Mouse (Mus musculus): ENCODE measurements around the gene Hirip3.
A peak's percentile ranks its signal among the peaks of the same experiment; 100 is the strongest.

Hirip3 gene

GRCm38 (mm10) chr7:126861429-126862130, at the start of gene Hirip3:
Gene Hirip3, plus strand, starts transcription at chr7:126861972.
- Histone ChIP-seq H3K4me3 (replicated peaks; ENCODE audit: low read length) (peak within 1 kb of the TSS; percentile 95), H3K27me3 (ENCODE audit: insufficient read depth, low read length) (no peaks in the 10 kb centered on the region), H3K4me1 (replicated peaks; ENCODE audit: low read depth, low read length) (peaks cover 85% of the 10 kb centered on the region), H3K9me3 (ENCODE audit: low read length) (peaks cover 6% of the 10 kb centered on the region), H3K36me3 (ENCODE audit: insufficient read depth, low read length) (peaks cover 83% of the 10 kb centered on the region)
- TF ChIP-seq CTCF (conservative IDR thresholded peaks at IDR 0.05; ENCODE audit: low read length), result no peak
- TF ChIP-seq POU5F1 (IDR thresholded peaks at IDR 0.05; ENCODE audit: borderline replicate concordance, low read length), result no peak
- TF ChIP-seq NANOG (IDR thresholded peaks at IDR 0.05; ENCODE audit: borderline replicate concordance, low read length), result no peak

GRCm38 (mm10) chr7:126815726-126816222, 46.0 kb upstream of the Hirip3 start:
- H3K4me1 ChIP-seq (replicated peaks; ENCODE audit: low read depth, low read length), result peaks cover 46% of the 10 kb centered on the region
- H3K4me3 ChIP-seq (replicated peaks; ENCODE audit: low read length), result no peak overlapping the region
- no peak for TF ChIP-seq NANOG (IDR thresholded peaks at IDR 0.05; ENCODE audit: borderline replicate concordance, low read length)
- TF ChIP-seq POU5F1 (IDR thresholded peaks at IDR 0.05; ENCODE audit: borderline replicate concordance, low read length), result no peak
- no peak for TF ChIP-seq CTCF (conservative IDR thresholded peaks at IDR 0.05; ENCODE audit: low read length)
- peaks cover 4% of the 10 kb centered on the region for H3K9me3 ChIP-seq (ENCODE audit: low read length)
- H3K36me3 ChIP-seq (ENCODE audit: insufficient read depth, low read length), result no peaks in the 10 kb centered on the region
- H3K27me3 ChIP-seq (ENCODE audit: insufficient read depth, low read length), result 0 out of 2 replicates have a peak, but pooled peaks cover 3% of the 10 kb centered on the region

DNA sequence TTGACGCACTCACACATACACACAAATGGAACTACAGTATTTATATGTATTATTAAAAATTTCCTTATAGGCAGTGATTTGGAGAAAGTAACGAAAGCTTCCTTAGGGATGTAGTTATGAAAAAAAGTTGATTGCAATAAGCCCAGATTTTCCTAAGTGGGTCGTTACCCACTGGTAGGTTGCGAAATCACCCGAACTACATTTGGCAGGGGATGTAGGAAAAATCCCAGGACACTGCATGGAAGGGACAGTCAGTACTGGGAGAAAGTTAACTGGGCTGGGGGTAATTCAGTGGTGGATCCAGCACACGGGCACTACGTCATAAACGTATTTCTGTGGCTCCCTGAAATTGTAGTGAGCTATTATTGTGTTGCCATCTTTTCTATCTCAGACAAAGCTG, 45.3 kb upstream of the Hirip3 start:
- 0 out of 2 replicates have a peak, but pooled peaks cover 3% of the 10 kb centered on the region for H3K27me3 ChIP-seq (ENCODE audit: insufficient read depth, low read length)
- no peak for TF ChIP-seq CTCF (conservative IDR thresholded peaks at IDR 0.05; ENCODE audit: low read length)
- TF ChIP-seq POU5F1 (IDR thresholded peaks at IDR 0.05; ENCODE audit: borderline replicate concordance, low read length), result no peak
- TF ChIP-seq NANOG (IDR thresholded peaks at IDR 0.05; ENCODE audit: borderline replicate concordance, low read length), result no peak

GRCm38 (mm10) chr7:126817595-126817994, 44.2 kb upstream of the Hirip3 start:
- H3K4me3 ChIP-seq (replicated peaks; ENCODE audit: low read length), result no peak overlapping the region
- H3K9me3 ChIP-seq (ENCODE audit: low read length), result peaks cover 4% of the 10 kb centered on the region
- no peak for TF ChIP-seq CTCF (conservative IDR thresholded peaks at IDR 0.05; ENCODE audit: low read length)
- H3K4me1 ChIP-seq (replicated peaks; ENCODE audit: low read depth, low read length), result peaks cover 46% of the 10 kb centered on the region
- no peaks in the 10 kb centered on the region for H3K36me3 ChIP-seq (ENCODE audit: insufficient read depth, low read length)
- H3K27me3 ChIP-seq (ENCODE audit: insufficient read depth, low read length), result peaks cover 8% of the 10 kb centered on the region; the same call in 1 of the 2 replicates

More for the DNA sequence above, 45.3 kb upstream of the Hirip3 start:
- H3K4me3 ChIP-seq (replicated peaks; ENCODE audit: low read length), result no peak overlapping the region
- peaks cover 41% of the 10 kb centered on the region for H3K4me1 ChIP-seq (replicated peaks; ENCODE audit: low read depth, low read length)
- H3K9me3 ChIP-seq (ENCODE audit: low read length), result peaks cover 4% of the 10 kb centered on the region
- no peaks in the 10 kb centered on the region for H3K36me3 ChIP-seq (ENCODE audit: insufficient read depth, low read length)

GRCm38 (mm10) chr7:126818818-126819217, 43.0 kb upstream of the Hirip3 start:
- H3K27me3 ChIP-seq (ENCODE audit: insufficient read depth, low read length), result peaks cover 18% of the 10 kb centered on the region
- H3K36me3 ChIP-seq (ENCODE audit: insufficient read depth, low read length), result no peaks in the 10 kb centered on the region
- H3K9me3 ChIP-seq (ENCODE audit: low read length), result peaks cover 4% of the 10 kb centered on the region
- peaks cover 43% of the 10 kb centered on the region for H3K4me1 ChIP-seq (replicated peaks; ENCODE audit: low read depth, low read length)
- TF ChIP-seq NANOG (IDR thresholded peaks at IDR 0.05; ENCODE audit: borderline replicate concordance, low read length) (no peak), CTCF (conservative IDR thresholded peaks at IDR 0.05; ENCODE audit: low read length) (peak; percentile 90), POU5F1 (IDR thresholded peaks at IDR 0.05; ENCODE audit: borderline replicate concordance, low read length) (no peak)
- no peak overlapping the region for H3K4me3 ChIP-seq (replicated peaks; ENCODE audit: low read length)

DNA sequence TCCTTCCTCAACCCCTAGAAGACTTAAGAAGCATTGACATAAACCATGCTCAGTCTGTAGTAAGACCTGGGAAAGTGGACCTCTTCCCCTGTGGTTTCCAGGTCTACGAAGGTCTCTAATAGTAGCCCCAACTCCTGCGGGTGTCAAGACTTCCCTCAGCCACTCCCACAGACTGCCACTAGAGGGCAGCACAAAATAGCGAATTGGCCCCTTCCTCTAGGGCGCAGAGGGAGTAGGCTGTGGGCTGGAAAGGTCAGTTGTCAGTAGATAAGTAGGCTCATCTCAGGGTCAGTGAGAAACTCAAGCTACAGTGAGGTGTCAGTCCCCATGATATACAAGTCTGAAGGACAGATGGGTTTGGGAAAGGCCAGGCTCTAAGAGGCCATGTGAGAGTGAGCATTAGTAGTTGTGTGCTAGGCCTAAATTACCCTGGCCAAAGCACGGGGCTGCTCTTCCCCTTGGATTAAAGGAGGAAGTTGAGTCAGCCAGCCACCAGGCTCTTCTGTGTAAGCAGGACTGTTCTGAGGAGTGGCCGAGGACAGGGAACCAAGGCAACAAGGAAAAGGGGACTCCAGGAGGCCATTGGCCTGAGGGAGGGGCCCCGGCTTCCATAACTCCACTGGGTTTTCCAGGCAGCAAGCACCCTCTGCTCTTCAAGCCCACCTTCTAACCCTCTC, 39.8 kb upstream of the Hirip3 start:
- Histone ChIP-seq H3K36me3 (ENCODE audit: insufficient read depth, low read length) (no peaks in the 10 kb centered on the region), H3K4me1 (replicated peaks; ENCODE audit: low read depth, low read length) (peaks cover 46% of the 10 kb centered on the region), H3K27me3 (ENCODE audit: insufficient read depth, low read length) (peaks cover 31% of the 10 kb centered on the region), H3K9me3 (ENCODE audit: low read length) (peaks cover 4% of the 10 kb centered on the region), H3K4me3 (replicated peaks; ENCODE audit: low read length) (peak overlapping the region; percentile 23; the same call in 1 of the 2 replicates)
- no peak for TF ChIP-seq NANOG (IDR thresholded peaks at IDR 0.05; ENCODE audit: borderline replicate concordance, low read length)
- TF ChIP-seq POU5F1 (IDR thresholded peaks at IDR 0.05; ENCODE audit: borderline replicate concordance, low read length), result no peak
- TF ChIP-seq CTCF (conservative IDR thresholded peaks at IDR 0.05; ENCODE audit: low read length), result peak; percentile 99

GRCm38 (mm10) chr7:126822741-126823140, 39.0 kb upstream of the Hirip3 start:
- Histone ChIP-seq H3K36me3 (ENCODE audit: insufficient read depth, low read length) (no peaks in the 10 kb centered on the region), H3K4me1 (replicated peaks; ENCODE audit: low read depth, low read length) (peaks cover 40% of the 10 kb centered on the region), H3K9me3 (ENCODE audit: low read length) (peaks cover 4% of the 10 kb centered on the region), H3K27me3 (ENCODE audit: insufficient read depth, low read length) (peaks cover 33% of the 10 kb centered on the region), H3K4me3 (replicated peaks; ENCODE audit: low read length) (peak overlapping the region; percentile 61)
- TF ChIP-seq POU5F1 (IDR thresholded peaks at IDR 0.05; ENCODE audit: borderline replicate concordance, low read length) (no peak), CTCF (conservative IDR thresholded peaks at IDR 0.05; ENCODE audit: low read length) (no peak), NANOG (IDR thresholded peaks at IDR 0.05; ENCODE audit: borderline replicate concordance, low read length) (no peak)

GRCm38 (mm10) chr7:126823202-126823711, 38.5 kb upstream of the Hirip3 start:
- Histone ChIP-seq H3K4me1 (replicated peaks; ENCODE audit: low read depth, low read length) (peaks cover 37% of the 10 kb centered on the region), H3K9me3 (ENCODE audit: low read length) (peaks cover 4% of the 10 kb centered on the region)
- TF ChIP-seq CTCF (conservative IDR thresholded peaks at IDR 0.05; ENCODE audit: low read length), result no peak
- TF ChIP-seq NANOG (IDR thresholded peaks at IDR 0.05; ENCODE audit: borderline replicate concordance, low read length), result no peak
- no peak for TF ChIP-seq POU5F1 (IDR thresholded peaks at IDR 0.05; ENCODE audit: borderline replicate concordance, low read length)

More at GRCm38 (mm10) chr7:126823202-126823711, 38.5 kb upstream of the Hirip3 start:
- Histone ChIP-seq H3K36me3 (ENCODE audit: insufficient read depth, low read length) (no peaks in the 10 kb centered on the region), H3K27me3 (ENCODE audit: insufficient read depth, low read length) (peaks cover 35% of the 10 kb centered on the region), H3K4me3 (replicated peaks; ENCODE audit: low read length) (peak overlapping the region; percentile 61)
